Mouse (Mus musculus): ENCODE results near the gene Necab3.

GRCm38 (mm10) chr2:154574271-154574670, 15.6 kb upstream of the Necab3 start:
- TF ChIP-seq CTCF (IDR thresholded peaks at IDR 0.05; ENCODE audit: control insufficient read depth, insufficient read depth, insufficient read length) (no peak), MAX (IDR thresholded peaks at IDR 0.05) (no peak), MYOD1 (IDR thresholded peaks at IDR 0.05; ENCODE audit: control insufficient read depth, insufficient read length, low read depth) (no peak)

All from C2C12 (cell line).